Mouse (Mus musculus): ENCODE results near the gene Olfr603. TPM values are rescaled to one million over a fixed set of nuclear protein-coding genes. Genes with fewer than 3 reads are reported as not detected.

Gene Olfr603
- polyA plus RNA-seq, 1 experiment from 2014 or later: not detected

Small RNAs within 50 kb of the gene (microRNA-seq; reads per million reads assigned to microRNA genes)
- not detected for gene Gm25774

Other genes starting within 250 kb of the Olfr603 start
- not detected in 2 replicates for gene Olfr588-ps1, start 245.3 kb downstream of the Olfr603 start, polyA plus RNA-seq (2014; fragmentation: Nextera tagmentation; extraction: Ambion mirVana)
- not detected in 2 replicates for gene Olfr589, start 229.8 kb downstream of the Olfr603 start, polyA plus RNA-seq (2014; fragmentation: Nextera tagmentation; extraction: Ambion mirVana)
- not detected in 2 replicates for gene Olfr591, start 207.8 kb downstream of the Olfr603 start, polyA plus RNA-seq (2014; fragmentation: Nextera tagmentation; extraction: Ambion mirVana)
- gene Olfr592, start 201.4 kb downstream of the Olfr603 start, polyA plus RNA-seq (2014; fragmentation: Nextera tagmentation; extraction: Ambion mirVana): not detected in 2 replicates
- gene Olfr593, start 174.3 kb downstream of the Olfr603 start, polyA plus RNA-seq (2014; fragmentation: Nextera tagmentation; extraction: Ambion mirVana): not detected in 2 replicates
- gene Olfr594, start 169.2 kb downstream of the Olfr603 start, polyA plus RNA-seq (2014; fragmentation: Nextera tagmentation; extraction: Ambion mirVana): 0.07 TPM in 1 of 2 replicates, not detected in the other
- gene Usp17ld, start 133.7 kb downstream of the Olfr603 start, polyA plus RNA-seq (2014; fragmentation: Nextera tagmentation; extraction: Ambion mirVana): not detected in 2 replicates
- not detected in 2 replicates for gene Olfr596, start 80.5 kb downstream of the Olfr603 start, polyA plus RNA-seq (2014; fragmentation: Nextera tagmentation; extraction: Ambion mirVana)
- gene Olfr597, start 69.9 kb downstream of the Olfr603 start, polyA plus RNA-seq (2014; fragmentation: Nextera tagmentation; extraction: Ambion mirVana): not detected in 2 replicates
- gene Olfr598, start 62.6 kb downstream of the Olfr603 start, polyA plus RNA-seq (2014; fragmentation: Nextera tagmentation; extraction: Ambion mirVana): not detected in 2 replicates
- gene Olfr599, start 50.3 kb downstream of the Olfr603 start, polyA plus RNA-seq (2014; fragmentation: Nextera tagmentation; extraction: Ambion mirVana): not detected in 2 replicates
- not detected in 2 replicates for gene Olfr600, start 36.5 kb downstream of the Olfr603 start, polyA plus RNA-seq (2014; fragmentation: Nextera tagmentation; extraction: Ambion mirVana)
- gene Olfr601, start 23.5 kb downstream of the Olfr603 start, polyA plus RNA-seq (2014; fragmentation: Nextera tagmentation; extraction: Ambion mirVana): not detected in 2 replicates
- gene Usp17lc, start 28.9 kb upstream of the Olfr603 start, polyA plus RNA-seq (2014; fragmentation: Nextera tagmentation; extraction: Ambion mirVana): not detected in 2 replicates
- not detected in 2 replicates for gene Olfr605, start 59.3 kb upstream of the Olfr603 start, polyA plus RNA-seq (2014; fragmentation: Nextera tagmentation; extraction: Ambion mirVana)
- not detected in 2 replicates for gene Olfr606, start 62.9 kb upstream of the Olfr603 start, polyA plus RNA-seq (2014; fragmentation: Nextera tagmentation; extraction: Ambion mirVana)
- gene Olfr607, start 78.0 kb upstream of the Olfr603 start, polyA plus RNA-seq (2014; fragmentation: Nextera tagmentation; extraction: Ambion mirVana): not detected in 2 replicates
- gene Olfr608, start 83.7 kb upstream of the Olfr603 start, polyA plus RNA-seq (2014; fragmentation: Nextera tagmentation; extraction: Ambion mirVana): not detected in 2 replicates
- not detected in 2 replicates for gene Olfr609, start 111.9 kb upstream of the Olfr603 start, polyA plus RNA-seq (2014; fragmentation: Nextera tagmentation; extraction: Ambion mirVana)
- not detected in 2 replicates for gene Olfr610, start 125.9 kb upstream of the Olfr603 start, polyA plus RNA-seq (2014; fragmentation: Nextera tagmentation; extraction: Ambion mirVana)
- gene Olfr611, start 134.7 kb upstream of the Olfr603 start, polyA plus RNA-seq (2014; fragmentation: Nextera tagmentation; extraction: Ambion mirVana): not detected in 2 replicates
- gene Olfr612, start 156.5 kb upstream of the Olfr603 start, polyA plus RNA-seq (2014; fragmentation: Nextera tagmentation; extraction: Ambion mirVana): not detected in 2 replicates
- gene Olfr613, start 161.9 kb upstream of the Olfr603 start, polyA plus RNA-seq (2014; fragmentation: Nextera tagmentation; extraction: Ambion mirVana): not detected in 2 replicates
- gene Olfr615, start 169.9 kb upstream of the Olfr603 start, polyA plus RNA-seq (2014; fragmentation: Nextera tagmentation; extraction: Ambion mirVana): not detected in 2 replicates
- not detected in 2 replicates for gene Olfr616, start 183.0 kb upstream of the Olfr603 start, polyA plus RNA-seq (2014; fragmentation: Nextera tagmentation; extraction: Ambion mirVana)
- not detected in 2 replicates for gene Olfr617, start 186.9 kb upstream of the Olfr603 start, polyA plus RNA-seq (2014; fragmentation: Nextera tagmentation; extraction: Ambion mirVana)
- 0.21 TPM in 1 of 2 replicates, not detected in the other for gene Olfr618, start 203.9 kb upstream of the Olfr603 start, polyA plus RNA-seq (2014; fragmentation: Nextera tagmentation; extraction: Ambion mirVana)
- not detected in 2 replicates for gene Olfr619, start 214.4 kb upstream of the Olfr603 start, polyA plus RNA-seq (2014; fragmentation: Nextera tagmentation; extraction: Ambion mirVana)
- gene Olfr620, start 226.4 kb upstream of the Olfr603 start, polyA plus RNA-seq (2014; fragmentation: Nextera tagmentation; extraction: Ambion mirVana): not detected in 2 replicates

All from hindbrain, embryonic 14.5 days (tissue).